Mouse (Mus musculus): ENCODE data around the gene Tldc2.

The Tldc2 gene

GRCm38 (mm10) chr2:157078059-157078792 lies 8.6 kb upstream of the Tldc2 start:
- DNase-seq (ENCODE audit: low read depth, low spot score) = no peak

GRCm38 (mm10) chr2:157078793-157079700 lies 7.8 kb upstream of the Tldc2 start, which contains the start of gene Soga1:
TSS of gene Soga1 (minus strand) at chr2:157079254.
- peak; percentile 69 for DNase-seq (ENCODE audit: low read depth, low spot score)

- no peak for DNase-seq (ENCODE audit: low read depth, low spot score)
Measured at GRCm38 (mm10) chr2:157079701-157080180, 7.1 kb upstream of the Tldc2 start.

DNA sequence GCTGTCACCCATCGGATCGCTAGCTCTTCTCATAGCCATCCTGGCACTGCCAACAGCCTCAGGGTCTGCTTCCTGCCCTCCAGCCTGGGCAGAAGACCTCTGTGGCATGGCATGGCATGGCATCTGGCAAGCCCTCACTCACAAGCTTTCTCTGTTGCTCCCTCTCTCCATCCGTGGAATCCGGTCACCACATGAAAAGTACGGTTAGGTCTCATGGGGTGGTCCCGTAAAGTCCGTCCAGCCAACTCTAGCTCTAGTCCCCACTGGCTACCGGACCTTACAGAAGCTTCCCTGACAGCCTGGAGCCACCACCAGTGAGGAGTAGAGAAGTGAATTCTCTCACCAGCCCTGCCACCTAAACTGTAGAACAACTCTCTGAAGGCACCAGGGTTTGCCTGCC lies 5.5 kb upstream of the Tldc2 start:
- DNase-seq (ENCODE audit: low read depth, low spot score) = no peak

- DNase-seq (ENCODE audit: low read depth, low spot score) = no peak
Measured at GRCm38 (mm10) chr2:157081960-157082359, 4.9 kb upstream of the Tldc2 start.

GRCm38 (mm10) chr2:157084831-157085585 lies 1.8 kb upstream of the Tldc2 start:
- DNase-seq (ENCODE audit: low read depth, low spot score) = no peak

DNA sequence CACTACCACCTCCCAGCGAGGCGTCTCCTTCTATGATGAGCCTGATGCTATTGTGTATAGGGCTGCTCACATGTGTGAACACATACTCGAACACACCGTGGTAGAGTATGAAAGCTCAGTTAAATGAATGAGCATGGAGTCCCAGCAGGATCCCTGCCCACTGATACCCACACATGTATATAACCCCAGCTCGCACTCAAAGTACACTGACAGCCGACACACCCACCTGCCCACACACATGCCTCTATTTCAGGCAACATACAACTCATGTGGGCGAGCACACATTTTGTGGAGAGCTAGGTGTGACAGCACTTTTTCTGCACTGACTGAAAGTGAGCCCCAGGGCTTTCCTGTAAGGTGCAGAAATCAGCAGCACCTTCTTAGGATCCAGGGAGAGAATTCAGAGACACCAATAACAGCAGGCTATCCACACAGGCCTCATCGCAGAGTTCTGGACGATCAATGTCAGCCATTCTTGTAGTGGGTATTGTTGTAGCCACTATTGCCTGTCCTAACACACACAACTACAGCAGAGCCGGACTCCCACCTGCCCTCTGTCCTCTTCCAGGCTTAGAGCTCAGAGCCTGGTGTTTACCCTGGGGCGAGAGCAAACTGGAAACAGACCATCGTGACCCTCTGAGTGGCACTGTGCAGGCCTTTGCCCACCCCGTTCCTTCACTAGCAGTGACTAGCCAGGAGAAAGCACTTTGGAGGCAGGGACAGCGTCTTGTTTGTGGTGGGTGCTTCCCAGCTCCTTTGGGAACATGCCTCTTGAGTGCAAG lies 872 bp downstream of the Tldc2 start:
- no peak for DNase-seq (ENCODE audit: low read depth, low spot score)

DNA sequence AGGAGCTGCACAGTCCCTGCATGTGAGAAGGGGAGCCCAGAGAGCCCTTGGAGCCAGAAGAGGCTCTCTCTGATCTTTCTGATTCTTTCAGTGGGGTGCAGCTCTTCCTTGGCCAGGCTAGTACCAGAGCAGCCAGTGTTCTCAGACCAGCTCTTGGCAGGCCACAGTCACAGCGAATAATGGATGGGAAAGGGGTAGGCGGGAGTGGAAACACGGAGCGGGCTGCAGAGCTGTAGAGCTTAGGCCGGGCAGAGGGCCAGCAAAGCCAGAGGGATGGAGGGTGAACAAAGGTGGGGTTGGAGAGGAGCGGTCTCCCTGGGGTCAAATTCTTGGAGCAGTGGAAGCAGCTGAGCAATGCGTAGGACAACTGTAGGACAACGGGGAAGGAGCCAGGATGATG lies 5.2 kb downstream of the Tldc2 start:
- DNase-seq (ENCODE audit: low read depth, low spot score) = no peak

GRCm38 (mm10) chr2:157095005-157095755 lies 8.3 kb downstream of the Tldc2 start:
- DNase-seq (ENCODE audit: low read depth, low spot score) = peak; percentile 46

DNA sequence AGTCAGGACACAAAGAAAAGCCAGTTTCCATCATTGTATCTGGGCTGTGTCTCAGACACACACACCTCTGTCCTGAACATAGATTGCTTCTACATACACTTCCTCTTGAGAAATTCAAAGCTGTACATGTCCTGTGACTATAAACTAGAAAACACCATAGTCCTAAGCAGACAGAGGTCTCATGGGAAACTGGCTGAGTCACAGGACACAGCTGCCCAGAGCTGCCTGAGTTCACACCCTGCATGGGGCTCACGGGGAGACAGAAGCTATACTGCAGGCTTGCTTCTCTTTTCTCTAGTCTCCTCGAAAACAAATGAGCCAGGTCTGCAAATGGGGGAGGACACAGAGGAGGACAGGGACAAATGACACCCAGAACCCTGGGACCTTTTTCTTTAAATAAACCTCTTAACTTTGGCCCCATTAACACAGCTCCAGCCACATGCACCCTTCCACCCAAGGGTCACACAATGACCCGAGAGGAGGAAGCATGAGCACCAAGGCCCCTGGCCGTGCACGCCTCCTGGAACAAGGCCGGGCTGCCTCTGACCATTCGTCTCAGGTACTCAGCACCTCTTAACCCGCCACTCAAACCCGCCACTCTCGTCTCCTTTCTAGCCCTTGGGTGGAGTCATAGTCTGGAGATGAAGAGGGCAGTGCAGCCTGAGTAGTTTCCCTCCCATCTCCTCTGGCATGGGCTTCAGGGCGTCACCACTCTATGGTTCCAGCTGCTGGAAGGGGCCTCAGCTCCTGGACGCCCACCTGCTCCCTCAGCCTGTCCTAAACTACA lies 12.9 kb downstream of the Tldc2 start:
- DNase-seq (ENCODE audit: low read depth, low spot score) = no peak

GRCm38 (mm10) chr2:157100319-157100605 lies 13.4 kb downstream of the Tldc2 start:
- DNase-seq (ENCODE audit: low read depth, low spot score) = peak; percentile 60

DNA sequence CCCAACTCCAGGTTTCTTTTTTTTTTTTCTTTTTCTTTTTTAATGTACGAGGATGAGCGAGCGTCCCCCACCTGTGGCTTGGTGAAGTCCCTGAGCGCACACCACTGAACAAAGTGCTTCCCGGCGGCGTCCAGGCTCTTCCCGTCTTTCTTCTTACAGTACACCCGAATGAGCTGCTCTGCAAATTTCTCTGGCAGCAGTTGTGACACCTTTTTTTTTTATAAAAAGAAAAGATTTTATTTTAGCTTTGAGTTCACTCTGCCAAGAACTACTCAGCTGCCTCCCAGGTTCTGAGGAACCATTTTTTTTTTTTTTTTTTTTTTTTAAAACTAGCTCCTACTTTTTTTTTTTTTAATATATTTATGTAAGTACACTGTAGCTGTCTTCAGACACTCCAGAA lies 14.8 kb downstream of the Tldc2 start:
- no peak for DNase-seq (ENCODE audit: low read depth, low spot score)

GRCm38 (mm10) chr2:157102256-157102655 lies 15.4 kb downstream of the Tldc2 start:
- peak; percentile 33 for DNase-seq (ENCODE audit: low read depth, low spot score)

DNA sequence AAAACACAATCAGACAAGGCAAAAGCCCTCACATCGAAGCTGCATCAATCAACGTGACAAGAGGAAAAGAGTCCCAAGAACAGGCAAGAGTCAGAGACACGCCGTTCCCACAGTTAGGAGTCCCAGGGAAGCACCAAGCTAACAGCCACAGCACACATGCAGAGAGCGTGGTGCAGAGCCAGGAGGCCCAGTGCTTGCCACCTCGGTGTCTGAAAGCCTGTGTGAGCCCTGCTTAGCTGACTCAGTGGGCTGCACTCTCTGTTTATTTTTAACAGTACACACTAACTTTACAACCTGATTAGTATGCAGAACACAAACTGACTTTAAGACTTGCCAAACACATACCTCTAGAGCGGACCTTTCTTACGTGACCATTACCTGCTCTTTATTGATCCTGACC lies 17.6 kb downstream of the Tldc2 start:
- no peak for DNase-seq (ENCODE audit: low read depth, low spot score)

- no peak for DNase-seq (ENCODE audit: low read depth, low spot score)
Measured at GRCm38 (mm10) chr2:157108236-157108635, 21.4 kb downstream of the Tldc2 start.

DNA sequence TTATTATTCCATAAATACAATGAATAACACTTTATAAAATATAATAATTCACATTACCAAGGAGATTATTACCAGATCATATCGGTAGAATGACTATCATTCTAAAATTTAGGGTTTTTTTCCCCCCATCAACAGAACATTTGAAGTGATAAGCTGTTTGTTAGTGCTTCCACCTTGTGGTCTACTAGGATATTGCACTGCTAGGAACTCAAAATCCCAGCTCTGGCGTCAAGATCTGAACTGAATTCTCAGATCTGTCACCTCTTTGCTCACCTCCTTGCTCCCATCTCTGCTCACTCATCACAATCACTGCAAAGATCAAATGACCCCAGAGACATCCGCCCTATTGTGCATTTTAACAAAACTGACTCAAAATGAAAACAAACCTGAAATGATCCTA lies 30.1 kb downstream of the Tldc2 start:
- DNase-seq (ENCODE audit: low read depth, low spot score) = peak; percentile 58

GRCm38 (mm10) chr2:157118556-157118955 lies 31.7 kb downstream of the Tldc2 start:
- DNase-seq (ENCODE audit: low read depth, low spot score) = no peak

DNA sequence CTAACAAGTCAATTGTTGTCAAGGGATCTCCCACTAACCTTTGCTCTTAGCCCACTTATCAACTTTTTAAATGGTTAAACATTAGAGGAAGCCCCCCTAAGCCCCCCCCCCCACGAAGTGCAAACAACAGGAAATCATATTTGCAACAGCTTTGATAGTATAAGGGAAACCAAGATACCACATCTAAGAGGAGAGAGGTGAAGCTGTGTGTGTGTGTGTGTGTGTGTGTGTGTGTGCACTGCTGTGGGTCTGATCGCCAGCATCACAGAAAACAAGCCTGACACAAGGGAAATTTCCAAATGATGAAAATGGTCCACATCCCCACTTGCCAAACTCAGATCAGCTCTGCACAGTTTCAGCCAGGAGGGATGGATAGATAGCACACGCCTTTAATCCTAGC lies 32.2 kb downstream of the Tldc2 start:
- DNase-seq (ENCODE audit: low read depth, low spot score) = no peak

DNA sequence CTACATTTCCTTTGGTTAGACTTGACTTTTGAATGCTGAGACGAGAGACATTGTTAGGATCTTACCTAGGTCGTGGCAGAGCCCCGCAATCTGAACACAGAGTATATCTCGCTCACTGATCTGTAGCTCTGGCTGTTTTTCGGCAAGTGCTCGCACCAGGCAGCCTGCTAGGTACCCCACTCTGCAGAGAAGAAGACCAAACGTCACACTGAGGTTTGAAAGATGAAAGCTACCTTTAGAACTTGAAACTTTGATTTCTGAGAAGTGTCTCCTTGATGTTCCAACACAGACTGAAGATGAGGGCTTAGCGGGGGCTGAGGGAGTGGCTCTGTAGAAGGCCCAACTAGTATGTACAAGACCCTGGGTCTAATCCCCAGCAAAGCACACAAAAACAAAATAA lies 34.9 kb downstream of the Tldc2 start:
- no peak for DNase-seq (ENCODE audit: low read depth, low spot score)

DNA sequence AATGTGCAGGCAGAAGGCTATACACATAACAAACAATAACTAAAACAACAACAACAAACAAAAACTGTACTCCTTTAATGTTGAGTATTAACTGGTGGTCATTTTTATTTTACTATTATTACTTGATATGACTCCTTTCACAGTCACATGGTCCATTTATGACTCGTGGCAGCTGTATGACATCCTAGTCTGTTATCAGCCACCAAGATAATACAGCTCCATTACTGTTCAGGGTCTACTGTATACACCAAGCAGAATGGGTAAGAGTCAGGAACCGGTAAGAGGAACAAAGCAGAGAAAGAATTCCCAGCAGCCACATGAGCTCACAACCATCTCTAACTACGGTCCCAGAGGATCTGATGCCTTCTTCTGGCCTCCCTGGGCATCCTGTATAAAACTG lies 38.4 kb downstream of the Tldc2 start:
- no peak for DNase-seq (ENCODE audit: low read depth, low spot score)

Measured in ES-CJ7 (cell line).